Mouse (Mus musculus) stomach, postnatal 0 days (tissue): ENCODE measurements around the gene Pdzph1.

Experiments
- CTCF ChIP-seq: IDR thresholded peaks from 2 replicates; pipeline ENCODE4 v1.5.1; 2016; ENCODE audit warnings: antibody characterized with exemption, low read depth, mild to moderate bottlenecking, moderate library complexity
- EP300 ChIP-seq: optimal IDR thresholded peaks from 2 replicates; pipeline ENCODE3; 2016; ENCODE audit warnings: antibody characterized with exemption

DNA sequence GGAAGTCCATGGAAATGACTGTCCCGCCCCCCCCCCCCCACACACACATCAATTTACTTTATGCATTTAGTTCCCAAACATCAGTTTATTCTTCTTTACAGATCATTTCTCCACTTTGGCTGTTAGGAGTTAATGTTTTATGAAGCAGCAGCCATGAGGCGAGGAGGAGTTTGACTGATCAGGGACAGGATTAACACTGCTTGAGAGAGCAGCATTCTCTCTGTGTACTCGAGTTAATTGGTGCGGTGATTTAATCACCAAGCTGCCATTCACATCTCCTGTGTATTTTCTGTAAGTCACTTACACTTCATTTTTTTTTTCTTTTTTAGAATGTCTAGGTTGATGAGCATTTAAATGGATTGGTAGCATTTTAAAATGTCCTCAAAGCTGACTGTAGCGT, 32.8 kb upstream of the Pdzph1 start:
- TF ChIP-seq EP300, result no peak
- TF ChIP-seq CTCF, result no peak
